Mouse (Mus musculus) cortical plate, adult 2 months (tissue): ENCODE data around the gene Ssr2.

ENCODE experiments used
- CTCF ChIP-seq: fragments of 200-500 bp; IDR thresholded peaks from 2 replicates; pipeline ENCODE4 v1.5.1; 2011; ENCODE audit warnings: mild to moderate bottlenecking, control low read depth, low read length; ENCODE audit not compliant: insufficient read depth; ENCODE audit errors: extremely low read depth
- POLR2A ChIP-seq: fragments of 200-500 bp; IDR thresholded peaks from 2 replicates; pipeline ENCODE4 v1.6.1; 2011; ENCODE audit warnings: mild to moderate bottlenecking, low read length, control low read depth; ENCODE audit not compliant: insufficient read depth; ENCODE audit errors: extremely low read depth

- TF ChIP-seq POLR2A (no peak), CTCF (no peak)
Measured at GRCm38 (mm10) chr3:88585769-88586168, 10.1 kb downstream of the Ssr2 start.
